Mouse (Mus musculus): ENCODE measurements around the gene Btf3.

The Btf3 gene

GRCm38 (mm10) chr13:98336205-98336604 is 19.4 kb upstream of the Btf3 start:
- no peak for DNase-seq

GRCm38 (mm10) chr13:98332106-98332505 is 15.3 kb upstream of the Btf3 start:
- DNase-seq: no peak

- DNase-seq: no peak
These were observed 8.2 kb upstream of the Btf3 start for GRCm38 (mm10) chr13:98325034-98325433.

- no peak for DNase-seq
These were observed 1.1 kb upstream of the Btf3 start for GRCm38 (mm10) chr13:98317911-98318310.

GRCm38 (mm10) chr13:98317246-98317677 is 456 bp upstream of the Btf3 start:
- no peak for DNase-seq

- DNase-seq: no peak
These were observed 696 bp downstream of the Btf3 start for GRCm38 (mm10) chr13:98316140-98316479.

- DNase-seq: no peak
These were observed 1.7 kb downstream of the Btf3 start for GRCm38 (mm10) chr13:98315124-98315523.

GRCm38 (mm10) chr13:98313631-98314030 is 3.2 kb downstream of the Btf3 start:
- no peak for DNase-seq

GRCm38 (mm10) chr13:98311597-98311996 is 5.2 kb downstream of the Btf3 start:
- DNase-seq: no peak

GRCm38 (mm10) chr13:98308724-98309123 is 8.1 kb downstream of the Btf3 start:
- no peak for DNase-seq

GRCm38 (mm10) chr13:98308004-98308403 is 8.8 kb downstream of the Btf3 start:
- no peak for DNase-seq

- peak; percentile 20 for DNase-seq
These were observed 9.8 kb downstream of the Btf3 start for GRCm38 (mm10) chr13:98306852-98307475.

GRCm38 (mm10) chr13:98306393-98306792 is 10.4 kb downstream of the Btf3 start:
- DNase-seq: no peak

GRCm38 (mm10) chr13:98305257-98305656 is 11.5 kb downstream of the Btf3 start:
- DNase-seq: no peak

- DNase-seq: peak; percentile 54
These were observed 17.7 kb downstream of the Btf3 start for GRCm38 (mm10) chr13:98298833-98299758.

- no peak for DNase-seq
These were observed 18.8 kb downstream of the Btf3 start for GRCm38 (mm10) chr13:98297883-98298482.

GRCm38 (mm10) chr13:98296072-98296471 is 20.7 kb downstream of the Btf3 start:
- DNase-seq: no peak

- DNase-seq: no peak
These were observed 25.1 kb downstream of the Btf3 start for GRCm38 (mm10) chr13:98291712-98292111.

GRCm38 (mm10) chr13:98290719-98291118 is 26.1 kb downstream of the Btf3 start:
- DNase-seq: no peak

GRCm38 (mm10) chr13:98280990-98281650 is 35.7 kb downstream of the Btf3 start:
- DNase-seq: no peak

- no peak for DNase-seq
These were observed 37.1 kb downstream of the Btf3 start, which contains the start of gene Gm21976 for GRCm38 (mm10) chr13:98279686-98280085. Gene Gm21976 (plus strand): TSS chr13:98279887.

- no peak for DNase-seq
These were observed 39.3 kb downstream of the Btf3 start for GRCm38 (mm10) chr13:98277501-98277900.

- no peak for DNase-seq
These were observed 40.6 kb downstream of the Btf3 start for GRCm38 (mm10) chr13:98276253-98276652.
